Mouse (Mus musculus): Measurements from ENCODE around the gene Hdgfl3. TPM values are rescaled to one million over a fixed set of nuclear protein-coding genes. Genes with fewer than 3 reads are reported as not detected.

Gene Hdgfl3
- polyA plus RNA-seq (2017; shearing (Covaris generic)), result 6.6 TPM

GRCm38 (mm10) chr7:81934267-81934745 is at the start of gene Hdgfl3:
Hdgfl3 (minus strand) TSS chr7:81934473.

GRCm38 (mm10) chr7:81858968-81859721 is 75.1 kb downstream of the Hdgfl3 start, which contains the start of gene Tm6sf1:
Tm6sf1 (plus strand) TSS chr7:81859001.

GRCm38 (mm10) chr7:81855694-81856093 is 78.6 kb downstream of the Hdgfl3 start, which contains the start of gene Gm10160:
Gm10160 (minus strand) TSS chr7:81855794.

Other genes with a start within 250 kb of the Hdgfl3 start
- not detected for gene Homer2, start 226.9 kb downstream of the Hdgfl3 start, polyA plus RNA-seq (2017; shearing (Covaris generic))
- gene Ramac, start 171.5 kb downstream of the Hdgfl3 start, polyA plus RNA-seq (2017; shearing (Covaris generic)), result 164 TPM
- gene 3110040N11Rik, start 145.0 kb downstream of the Hdgfl3 start, polyA plus RNA-seq (2017; shearing (Covaris generic)), result 67.2 TPM
- 8.2 TPM for gene Btbd1, start 105.0 kb downstream of the Hdgfl3 start, polyA plus RNA-seq (2017; shearing (Covaris generic))
- gene Gm10160, start 78.7 kb downstream of the Hdgfl3 start, polyA plus RNA-seq (2017; shearing (Covaris generic)), result not detected
- gene Tm6sf1, start 75.5 kb downstream of the Hdgfl3 start, polyA plus RNA-seq (2017; shearing (Covaris generic)), result 12.4 TPM
- gene Bnc1, start 57.8 kb upstream of the Hdgfl3 start, polyA plus RNA-seq (2017; shearing (Covaris generic)), result not detected
- gene Sh3gl3, start 239.4 kb upstream of the Hdgfl3 start, polyA plus RNA-seq (2017; shearing (Covaris generic)), result 5.2 TPM

Data from inflammation-experienced regulatory T-cells, adult 16 weeks (primary cell).